ENCODE assay signal across 8 mouse cellular contexts in the genomic region with DNA sequence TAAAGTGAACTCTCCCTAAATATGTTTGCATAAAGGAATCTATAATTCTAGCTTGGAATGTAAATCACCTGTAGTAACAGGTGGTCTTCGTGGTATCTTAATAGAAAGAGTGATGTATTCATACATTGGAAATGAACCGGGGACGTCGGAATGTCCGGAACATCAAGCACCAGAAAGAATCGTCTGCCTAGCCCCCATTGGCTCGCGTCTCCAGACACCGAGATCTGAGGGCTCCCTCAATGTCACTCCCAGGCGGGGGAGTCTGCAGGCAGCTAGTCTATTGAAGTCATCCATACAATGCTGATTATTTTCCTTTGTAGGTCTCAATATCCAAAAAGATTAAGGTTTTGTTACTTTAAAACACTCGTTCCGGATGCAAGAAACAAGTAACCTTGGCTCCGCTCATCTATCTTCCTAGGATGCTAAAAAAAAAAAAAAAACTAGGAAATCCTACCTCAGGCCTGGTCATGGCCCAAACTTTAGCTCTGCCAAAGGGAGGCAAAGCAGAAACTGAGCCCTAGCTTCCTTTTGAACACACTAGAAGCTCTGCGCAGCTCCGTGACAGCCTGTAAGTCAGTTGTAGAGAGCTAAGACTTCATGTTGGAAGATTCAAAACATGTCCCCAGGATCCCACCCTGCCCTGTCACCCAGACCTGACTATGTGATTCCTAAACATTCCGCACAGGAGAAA. TPM values are rescaled to one million over a fixed set of nuclear protein-coding genes. Genes with fewer than 3 reads are reported as not detected.
DNase-seq lines count a peak whose midpoint lies in the region; ATAC-seq and TF ChIP-seq lines count a peak whose summit lies in the region.

No protein-coding gene starts in this region.

- H3K27me3 ChIP-seq in heart, embryonic 12.5 days (replicated peaks): no peaks in the 10 kb centered on the region
- no peaks in the 10 kb centered on the region for H3K27me3 ChIP-seq in limb, embryonic 14.5 days (ENCODE audit: control insufficient read depth, insufficient read depth, low read length)

- DNase-seq in layer of hippocampus, postnatal 36 days: peak; percentile 41 to 44
- no peak for DNase-seq in layer of hippocampus, adult 11-12 months (ENCODE audit: low spot score)
- DNase-seq in limb, embryonic 14.5 days (ENCODE audit: low spot score): no peak
- peak; percentile 51 for DNase-seq in skeletal muscle tissue, adult 2 months (ENCODE audit: low read depth, low spot score)
- DNase-seq in yolk sac, embryonic 10.5 days (ENCODE audit: low spot score): no peak
- DNase-seq in left cerebral cortex, adult 8-10 months (ENCODE audit: low spot score in 2 of 2): no peak

- H3K27ac ChIP-seq in heart, embryonic 12.5 days (ENCODE audit: poor library complexity, severe bottlenecking): peak overlapping the region; percentile 99
- H3K27ac ChIP-seq in limb, embryonic 14.5 days (replicated peaks; ENCODE audit: low read depth, low read length): peak overlapping the region; percentile 78; the same call in 1 of the 2 replicates

- WGBS in heart, embryonic 12.5 days: 17% methylated on average over 16 of the region's 16 CpGs
- WGBS in limb, embryonic 14.5 days: 23% methylated on average over 16 of the region's 16 CpGs

- H3K9me3 ChIP-seq in heart, embryonic 12.5 days (replicated peaks): no peaks in the 10 kb centered on the region
- no peaks in the 10 kb centered on the region for H3K9me3 ChIP-seq in limb, embryonic 14.5 days (ENCODE audit: control insufficient read depth, low read length)

- H3K4me3 ChIP-seq in heart, embryonic 12.5 days: peak overlapping the region; percentile 51
- H3K4me3 ChIP-seq in limb, embryonic 14.5 days (replicated peaks; ENCODE audit: low read length): peak overlapping the region; percentile 47

- peaks cover 3% of the 10 kb centered on the region; the same call in 1 of the 2 replicates for H3K36me3 ChIP-seq in heart, embryonic 12.5 days
- no peaks in the 10 kb centered on the region for H3K36me3 ChIP-seq in limb, embryonic 14.5 days (ENCODE audit: control insufficient read depth, insufficient read depth, low read length)

- peak; percentile 56 for ATAC-seq in common myeloid progenitor, adult 5-6 weeks (replicated peaks; ENCODE audit: low read depth, poor library complexity, severe bottlenecking)
- ATAC-seq in heart, embryonic 12.5 days (ENCODE audit: insufficient number of reproducible peaks, low FRiP score): no peak
- ATAC-seq in limb, embryonic 14.5 days (ENCODE audit: low FRiP score, low read depth): no peak

- H3K4me1 ChIP-seq in heart, embryonic 12.5 days (replicated peaks): peaks cover 34% of the 10 kb centered on the region
- peaks cover 14% of the 10 kb centered on the region for H3K4me1 ChIP-seq in limb, embryonic 14.5 days (ENCODE audit: control insufficient read depth, insufficient read depth, low read length)

- no peak for TF ChIP-seq POLR2A in limb, embryonic 14.5 days (IDR thresholded peaks at IDR 0.05; ENCODE audit: borderline replicate concordance, extremely low read depth, insufficient read depth, insufficient read length)

- peak overlapping the region; percentile 81 for H3K4me2 ChIP-seq in heart, embryonic 12.5 days
- H3K4me2 ChIP-seq in limb, embryonic 14.5 days (replicated peaks; ENCODE audit: low read depth, low read length, severe bottlenecking): peak overlapping the region; percentile 82

- H3K9ac ChIP-seq in heart, embryonic 12.5 days: peak overlapping the region; percentile 80
- H3K9ac ChIP-seq in limb, embryonic 14.5 days (ENCODE audit: low read depth, low read length, severe bottlenecking): peak overlapping the region; percentile 78

RNA-seq across cellular contexts. Expression of a gene that starts 16.3 kb away (rescaled TPM):
- total RNA-seq in layer of hippocampus, postnatal 36 days (2021): 100 to 1,000 TPM; 367 to 426 TPM
- total RNA-seq in common myeloid progenitor, adult 5-6 weeks (2017): 67.2 and 79.6 TPM in 2 replicates
- 41.5 and 44.9 TPM in 2 replicates for polyA plus RNA-seq in heart, embryonic 12.5 days (2016; fragmentation: Nextera tagmentation; extraction: Ambion mirVana)
- 164 and 197 TPM in 2 replicates for polyA plus RNA-seq in limb, embryonic 14.5 days (2012; rRNA removed)
- polyA plus RNA-seq in limb, embryonic 14.5 days (2014; fragmentation: Nextera tagmentation; extraction: Ambion mirVana): 47.4 and 52.7 TPM in 2 replicates
- total RNA-seq in left cerebral cortex, adult 8-10 months (2022): 100 to 1,000 TPM; 375 to 387 (median 386) TPM

Comparison
In these comparisons a context has a peak if more than half of its experiments do, and no peak if none do; other contexts are left out.
1. DNase-seq: peak in layer of hippocampus, postnatal 36 days (2 of 2) and skeletal muscle tissue, adult 2 months (single experiment); none in layer of hippocampus, adult 11-12 months (single experiment), limb, embryonic 14.5 days (single experiment), yolk sac, embryonic 10.5 days (single experiment) and left cerebral cortex, adult 8-10 months (0 of 2).